32 mouse cellular contexts compared by ENCODE assay signal in genomic region chr13:23804532-23804931, GRCm38 (mm10). TPM values are rescaled to one million over a fixed set of nuclear protein-coding genes. Genes with fewer than 3 reads are reported as not detected.
DNase-seq lines count a peak whose midpoint lies in the region; ATAC-seq and TF ChIP-seq lines count a peak whose summit lies in the region.
"Had no signal": no experiment of that assay in that cellular context is flagged by ENCODE, and none has a peak within 500 bp of the region (broad histone marks: within the 10 kb centered on the region; RNA-seq: fewer than 3 reads in every experiment).

No protein-coding gene starts in this region.

- 64% methylated on average over 2 of the region's 2 CpGs for WGBS in intestine, embryonic 15.5 days
- 35% methylated on average over 2 of the region's 2 CpGs for WGBS in intestine, postnatal 0 days
- 47% methylated on average over 2 of the region's 2 CpGs for WGBS in liver, embryonic 15.5 days (ENCODE audit: insufficient replicate concordance)
- 73% methylated on average over 2 of the region's 2 CpGs for WGBS in liver, embryonic 11.5 days
- WGBS in intestine, embryonic 16.5 days: 53% methylated on average over 2 of the region's 2 CpGs
- WGBS in stomach, postnatal 0 days: 58% methylated on average over 2 of the region's 2 CpGs

- peak; percentile 67 for ATAC-seq in intestine, embryonic 15.5 days
- ATAC-seq in intestine, postnatal 0 days: no peak
- ATAC-seq in liver, embryonic 15.5 days (ENCODE audit: insufficient read depth): peak; percentile 51; the same call in 1 of the 2 replicates
- no peak for ATAC-seq in liver, embryonic 11.5 days (replicated peaks; ENCODE audit: low FRiP score)
- peak; percentile 76 for ATAC-seq in intestine, embryonic 16.5 days
- ATAC-seq in stomach, postnatal 0 days (ENCODE audit: low FRiP score, low TSS enrichment): peak; percentile 83
- ATAC-seq: forebrain, embryonic 13.5 days; forebrain, embryonic 16.5 days; Patski had no signal

- no peak for TF ChIP-seq EP300 in stomach, postnatal 0 days (optimal IDR thresholded peaks at IDR 0.05)

- no peaks in the 10 kb centered on the region for H3K9me3 ChIP-seq in intestine, embryonic 15.5 days
- H3K9me3 ChIP-seq in intestine, postnatal 0 days (ENCODE audit: control insufficient read depth): no peaks in the 10 kb centered on the region
- no peaks in the 10 kb centered on the region for H3K9me3 ChIP-seq in liver, embryonic 15.5 days (replicated peaks)
- H3K9me3 ChIP-seq in liver, embryonic 11.5 days (ENCODE audit: control insufficient read depth, low read length): no peaks in the 10 kb centered on the region
- H3K9me3 ChIP-seq in intestine, embryonic 16.5 days (ENCODE audit: control insufficient read depth, low read length): no peaks in the 10 kb centered on the region
- no peaks in the 10 kb centered on the region for H3K9me3 ChIP-seq in stomach, postnatal 0 days (ENCODE audit: control insufficient read depth, low read length)
- H3K9me3 ChIP-seq: forebrain, embryonic 10.5 days; forebrain, embryonic 13.5 days; hindbrain, embryonic 12.5 days had no signal

- no peak overlapping the region for H3K9ac ChIP-seq in intestine, embryonic 15.5 days
- no peak overlapping the region for H3K9ac ChIP-seq in intestine, postnatal 0 days (ENCODE audit: low read depth, low read length)
- H3K9ac ChIP-seq in liver, embryonic 15.5 days: no peak overlapping the region
- H3K9ac ChIP-seq in liver, embryonic 11.5 days (ENCODE audit: low read depth, low read length): no peak overlapping the region
- no peak overlapping the region for H3K9ac ChIP-seq in intestine, embryonic 16.5 days (ENCODE audit: low read depth, low read length)
- H3K9ac ChIP-seq in stomach, postnatal 0 days (ENCODE audit: low read length): no peak overlapping the region
- H3K9ac ChIP-seq: forebrain, embryonic 13.5 days; hindbrain, embryonic 12.5 days had no signal

- no peak overlapping the region for H3K4me3 ChIP-seq in intestine, embryonic 15.5 days (replicated peaks)
- no peak overlapping the region for H3K4me3 ChIP-seq in intestine, postnatal 0 days (ENCODE audit: low read depth, low read length)
- no peak overlapping the region for H3K4me3 ChIP-seq in liver, embryonic 15.5 days (replicated peaks)
- H3K4me3 ChIP-seq in liver, embryonic 11.5 days (ENCODE audit: low read depth, low read length): no peak overlapping the region
- H3K4me3 ChIP-seq in intestine, embryonic 16.5 days (ENCODE audit: low read length): no peak overlapping the region
- H3K4me3 ChIP-seq in stomach, postnatal 0 days (ENCODE audit: low read depth, low read length): no peak overlapping the region
- H3K4me3 ChIP-seq: forebrain, embryonic 10.5 days; forebrain, embryonic 13.5 days; hindbrain, embryonic 12.5 days had no signal

- no peak overlapping the region for H3K27ac ChIP-seq in intestine, embryonic 15.5 days
- no peak overlapping the region for H3K27ac ChIP-seq in intestine, postnatal 0 days (ENCODE audit: low read depth, low read length)
- no peak overlapping the region for H3K27ac ChIP-seq in liver, embryonic 15.5 days (replicated peaks)
- H3K27ac ChIP-seq in liver, embryonic 11.5 days (ENCODE audit: low read depth, low read length): no peak overlapping the region
- H3K27ac ChIP-seq in intestine, embryonic 16.5 days (ENCODE audit: low read length): no peak overlapping the region
- no peak overlapping the region for H3K27ac ChIP-seq in stomach, postnatal 0 days (replicated peaks)
- H3K27ac ChIP-seq: forebrain, embryonic 10.5 days; forebrain, embryonic 13.5 days; hindbrain, embryonic 12.5 days had no signal

- H3K27me3 ChIP-seq in intestine, embryonic 15.5 days (replicated peaks): no peaks in the 10 kb centered on the region
- H3K27me3 ChIP-seq in intestine, postnatal 0 days (replicated peaks; ENCODE audit: control insufficient read depth, insufficient read depth, low read length): no peaks in the 10 kb centered on the region
- no peaks in the 10 kb centered on the region for H3K27me3 ChIP-seq in liver, embryonic 15.5 days
- no peaks in the 10 kb centered on the region; the same call in 1 of the 2 replicates for H3K27me3 ChIP-seq in liver, embryonic 11.5 days (replicated peaks; ENCODE audit: control insufficient read depth, insufficient read depth, low read length)
- H3K27me3 ChIP-seq in intestine, embryonic 16.5 days (replicated peaks; ENCODE audit: control insufficient read depth, insufficient read depth, low read length): no peaks in the 10 kb centered on the region
- no peaks in the 10 kb centered on the region for H3K27me3 ChIP-seq in stomach, postnatal 0 days (ENCODE audit: control insufficient read depth, insufficient read depth, low read length)
- H3K27me3 ChIP-seq: forebrain, embryonic 13.5 days; hindbrain, embryonic 12.5 days had no signal

- DNase-seq in liver, embryonic 11.5 days (ENCODE audit: low spot score): no peak
- DNase-seq in stomach, postnatal 0 days (ENCODE audit: low spot score): peak; percentile 21
- DNase-seq in left cerebral cortex, adult 18-20 months (ENCODE audit: low spot score in 2 of 2): no peak
- DNase-seq in Muller cell, postnatal 12 days (ENCODE audit: inconsistent ontology term): no peak
- DNase-seq: adrenal gland, postnatal 10 days; adrenal gland, postnatal 36 days; cerebellum, adult 18-20 months; cerebellum, adult 9-10 months; cerebellum, postnatal 14 days; gastrocnemius, postnatal 10 days; heart, adult 11 months had no signal

- H3K36me3 ChIP-seq in intestine, embryonic 15.5 days: no peaks in the 10 kb centered on the region
- H3K36me3 ChIP-seq in intestine, postnatal 0 days (ENCODE audit: control insufficient read depth, insufficient read depth): no peaks in the 10 kb centered on the region
- H3K36me3 ChIP-seq in liver, embryonic 15.5 days (replicated peaks): no peaks in the 10 kb centered on the region
- H3K36me3 ChIP-seq in liver, embryonic 11.5 days (ENCODE audit: control insufficient read depth, insufficient read depth, low read length): no peaks in the 10 kb centered on the region
- H3K36me3 ChIP-seq in intestine, embryonic 16.5 days (ENCODE audit: control insufficient read depth, insufficient read depth, low read length): no peaks in the 10 kb centered on the region
- no peaks in the 10 kb centered on the region for H3K36me3 ChIP-seq in stomach, postnatal 0 days (ENCODE audit: control insufficient read depth, insufficient read depth, low read length)
- H3K36me3 ChIP-seq: forebrain, embryonic 10.5 days; hindbrain, embryonic 12.5 days had no signal

- no peak overlapping the region for H3K4me2 ChIP-seq in intestine, embryonic 15.5 days (replicated peaks)
- H3K4me2 ChIP-seq in intestine, postnatal 0 days (replicated peaks; ENCODE audit: low read depth): no peak overlapping the region
- H3K4me2 ChIP-seq in liver, embryonic 15.5 days: no peak overlapping the region
- no peak overlapping the region for H3K4me2 ChIP-seq in liver, embryonic 11.5 days
- H3K4me2 ChIP-seq in intestine, embryonic 16.5 days (ENCODE audit: low read depth, low read length): no peak overlapping the region
- no peak overlapping the region for H3K4me2 ChIP-seq in stomach, postnatal 0 days (replicated peaks; ENCODE audit: low read depth)
- H3K4me2 ChIP-seq: forebrain, embryonic 13.5 days; heart, embryonic 11.5 days; hindbrain, embryonic 12.5 days had no signal

- H3K4me1 ChIP-seq in intestine, embryonic 15.5 days (replicated peaks): no peaks in the 10 kb centered on the region
- no peaks in the 10 kb centered on the region for H3K4me1 ChIP-seq in intestine, postnatal 0 days (replicated peaks; ENCODE audit: control insufficient read depth, insufficient read depth, low read length)
- H3K4me1 ChIP-seq in liver, embryonic 15.5 days (replicated peaks): 0 out of 2 replicates have a peak, but pooled peaks cover 5% of the 10 kb centered on the region
- no peaks in the 10 kb centered on the region for H3K4me1 ChIP-seq in liver, embryonic 11.5 days (replicated peaks; ENCODE audit: control insufficient read depth, insufficient read depth, low read length)
- no peaks in the 10 kb centered on the region for H3K4me1 ChIP-seq in intestine, embryonic 16.5 days (ENCODE audit: control insufficient read depth, insufficient read depth, low read length)
- H3K4me1 ChIP-seq in stomach, postnatal 0 days (replicated peaks; ENCODE audit: control insufficient read depth, insufficient read depth): no peaks in the 10 kb centered on the region
- H3K4me1 ChIP-seq: forebrain, embryonic 10.5 days; forebrain, embryonic 13.5 days; hindbrain, embryonic 12.5 days had no signal

- no peak for TF ChIP-seq CTCF in intestine, postnatal 0 days (IDR thresholded peaks at IDR 0.05; ENCODE audit: low read depth)
- no peak for TF ChIP-seq CTCF in stomach, postnatal 0 days (IDR thresholded peaks at IDR 0.05; ENCODE audit: low read depth)

RNA-seq across cellular contexts. Expression of gene Slc17a2, which starts 2.3 kb away (rescaled TPM):
- polyA plus RNA-seq in intestine, embryonic 15.5 days (2015; fragmentation: Nextera tagmentation; extraction: Ambion mirVana): 0.10 TPM in 1 of 2 replicates, not detected in the other
- 0.05 TPM in 1 of 2 replicates, not detected in the other for polyA plus RNA-seq in intestine, postnatal 0 days (2015; fragmentation: Nextera tagmentation; extraction: Ambion mirVana)
- 1.5 and 1.8 TPM in 2 replicates for polyA plus RNA-seq in liver, embryonic 15.5 days (2015; fragmentation: Nextera tagmentation; extraction: Ambion mirVana)
- 0.26 and 0.56 TPM in 2 replicates for polyA plus RNA-seq in liver, embryonic 11.5 days (2014; fragmentation: Nextera tagmentation; extraction: Ambion mirVana)
- 0.11 TPM in 1 of 2 replicates, not detected in the other for polyA plus RNA-seq in intestine, embryonic 16.5 days (2015; fragmentation: Nextera tagmentation; extraction: Ambion mirVana)
- polyA plus RNA-seq in stomach, postnatal 0 days (2015; fragmentation: Nextera tagmentation; extraction: Ambion mirVana): 0.59 and 0.61 TPM in 2 replicates
- not detected for total RNA-seq in left cerebral cortex, adult 18-20 months (2021)
- total RNA-seq: adrenal gland, adult 18-20 months; ES-E14; gastrocnemius, adult 18-20 months; heart, adult 8-10 months; heart, postnatal 25 days; hematopoietic stem cell, adult 5-6 weeks had no signal
- polyA plus RNA-seq: embryonic facial prominence, embryonic 11.5 days; embryonic facial prominence, embryonic 14.5 days; forebrain, embryonic 10.5 days; forebrain, embryonic 13.5 days; forebrain, embryonic 16.5 days; heart, embryonic 11.5 days; heart, embryonic 14.5 days; heart, postnatal 0 days; hindbrain, embryonic 12.5 days; Patski had no signal

RNA-seq across cellular contexts. Expression of gene Slc17a3, which starts 34.7 kb away (rescaled TPM):
- 0.13 and 0.35 TPM in 2 replicates for polyA plus RNA-seq in intestine, embryonic 15.5 days (2015; fragmentation: Nextera tagmentation; extraction: Ambion mirVana)
- polyA plus RNA-seq in intestine, postnatal 0 days (2015; fragmentation: Nextera tagmentation; extraction: Ambion mirVana): 0.09 and 0.12 TPM in 2 replicates
- 6.5 and 7.5 TPM in 2 replicates for polyA plus RNA-seq in liver, embryonic 15.5 days (2015; fragmentation: Nextera tagmentation; extraction: Ambion mirVana)
- polyA plus RNA-seq in liver, embryonic 11.5 days (2014; fragmentation: Nextera tagmentation; extraction: Ambion mirVana): 0.36 and 0.43 TPM in 2 replicates
- polyA plus RNA-seq in intestine, embryonic 16.5 days (2015; fragmentation: Nextera tagmentation; extraction: Ambion mirVana): 0.22 and 0.35 TPM in 2 replicates
- polyA plus RNA-seq in stomach, postnatal 0 days (2015; fragmentation: Nextera tagmentation; extraction: Ambion mirVana): not detected in 2 replicates
- total RNA-seq in left cerebral cortex, adult 18-20 months (2021): not detected
- total RNA-seq: ES-E14; heart, adult 8-10 months; heart, postnatal 25 days; hematopoietic stem cell, adult 5-6 weeks had no signal
- polyA plus RNA-seq: embryonic facial prominence, embryonic 11.5 days; forebrain, embryonic 10.5 days; forebrain, embryonic 13.5 days; forebrain, embryonic 16.5 days; heart, embryonic 11.5 days; heart, embryonic 14.5 days; heart, postnatal 0 days; hindbrain, embryonic 12.5 days had no signal

RNA-seq across cellular contexts. Expression of gene Trim38, which starts 34.8 kb away (rescaled TPM):
- not detected in 2 replicates for polyA plus RNA-seq in intestine, embryonic 15.5 days (2015; fragmentation: Nextera tagmentation; extraction: Ambion mirVana)
- 0.10 TPM in 1 of 2 replicates, not detected in the other for polyA plus RNA-seq in intestine, postnatal 0 days (2015; fragmentation: Nextera tagmentation; extraction: Ambion mirVana)
- polyA plus RNA-seq in liver, embryonic 15.5 days (2015; fragmentation: Nextera tagmentation; extraction: Ambion mirVana): not detected in 2 replicates
- not detected in 2 replicates for polyA plus RNA-seq in liver, embryonic 11.5 days (2014; fragmentation: Nextera tagmentation; extraction: Ambion mirVana)
- 0.11 and 0.12 TPM in 2 replicates for polyA plus RNA-seq in intestine, embryonic 16.5 days (2015; fragmentation: Nextera tagmentation; extraction: Ambion mirVana)
- polyA plus RNA-seq in stomach, postnatal 0 days (2015; fragmentation: Nextera tagmentation; extraction: Ambion mirVana): 0.18 and 0.29 TPM in 2 replicates
- not detected for total RNA-seq in left cerebral cortex, adult 18-20 months (2021)
- total RNA-seq: adrenal gland, adult 18-20 months; adrenal gland, postnatal 10 days; gastrocnemius, adult 18-20 months; gastrocnemius, postnatal 10 days; gastrocnemius, postnatal 4 days; heart, adult 8-10 months; heart, postnatal 25 days; hematopoietic stem cell, adult 5-6 weeks had no signal
- polyA plus RNA-seq: forebrain, embryonic 16.5 days; heart, embryonic 14.5 days; hindbrain, embryonic 12.5 days; Patski had no signal

RNA-seq across cellular contexts. Expression of gene Hist1h1a, which starts 41.1 kb away (rescaled TPM):
- polyA plus RNA-seq in intestine, embryonic 15.5 days (2015; fragmentation: Nextera tagmentation; extraction: Ambion mirVana): 1.2 and 2.2 TPM in 2 replicates
- 0.60 and 0.85 TPM in 2 replicates for polyA plus RNA-seq in intestine, postnatal 0 days (2015; fragmentation: Nextera tagmentation; extraction: Ambion mirVana)
- 3.5 and 4.3 TPM in 2 replicates for polyA plus RNA-seq in liver, embryonic 15.5 days (2015; fragmentation: Nextera tagmentation; extraction: Ambion mirVana)
- 2.8 and 3.9 TPM in 2 replicates for polyA plus RNA-seq in liver, embryonic 11.5 days (2014; fragmentation: Nextera tagmentation; extraction: Ambion mirVana)
- 0.38 and 0.99 TPM in 2 replicates for polyA plus RNA-seq in intestine, embryonic 16.5 days (2015; fragmentation: Nextera tagmentation; extraction: Ambion mirVana)
- polyA plus RNA-seq in stomach, postnatal 0 days (2015; fragmentation: Nextera tagmentation; extraction: Ambion mirVana): 0.64 and 1.4 TPM in 2 replicates
- total RNA-seq in left cerebral cortex, adult 18-20 months (2021): 10 to 100 TPM; 24.9 to 25.2 TPM

RNA-seq across cellular contexts. Expression of gene Hist1h3a, which starts 42.3 kb away (rescaled TPM):
- 4.3 and 6.4 TPM in 2 replicates for polyA plus RNA-seq in intestine, embryonic 15.5 days (2015; fragmentation: Nextera tagmentation; extraction: Ambion mirVana)
- 4.1 and 4.5 TPM in 2 replicates for polyA plus RNA-seq in intestine, postnatal 0 days (2015; fragmentation: Nextera tagmentation; extraction: Ambion mirVana)
- polyA plus RNA-seq in liver, embryonic 15.5 days (2015; fragmentation: Nextera tagmentation; extraction: Ambion mirVana): 6.4 and 7.6 TPM in 2 replicates
- 4.2 and 8.8 TPM in 2 replicates for polyA plus RNA-seq in liver, embryonic 11.5 days (2014; fragmentation: Nextera tagmentation; extraction: Ambion mirVana)
- 3.1 and 4.2 TPM in 2 replicates for polyA plus RNA-seq in intestine, embryonic 16.5 days (2015; fragmentation: Nextera tagmentation; extraction: Ambion mirVana)
- polyA plus RNA-seq in stomach, postnatal 0 days (2015; fragmentation: Nextera tagmentation; extraction: Ambion mirVana): 1.9 and 3.7 TPM in 2 replicates
- 10 to 100 TPM; 42.3 to 45.0 TPM for total RNA-seq in left cerebral cortex, adult 18-20 months (2021)

Comparison
In these comparisons a context has a peak if more than half of its experiments do, and no peak if none do; other contexts are left out.
1. ATAC-seq: peak in intestine, embryonic 15.5 days (single experiment), liver, embryonic 15.5 days (single experiment), intestine, embryonic 16.5 days (single experiment) and stomach, postnatal 0 days (single experiment); none in intestine, postnatal 0 days (single experiment) and liver, embryonic 11.5 days (single experiment).